Mouse (Mus musculus): ENCODE data around the gene Ralgapa1. TPM values are rescaled to one million over a fixed set of nuclear protein-coding genes. Genes with fewer than 3 reads are reported as not detected.
A peak's percentile ranks its signal among the peaks of the same experiment; 100 is the strongest.

The Ralgapa1 gene
- polyA plus RNA-seq, 1 experiment = 34.7 TPM

DNA sequence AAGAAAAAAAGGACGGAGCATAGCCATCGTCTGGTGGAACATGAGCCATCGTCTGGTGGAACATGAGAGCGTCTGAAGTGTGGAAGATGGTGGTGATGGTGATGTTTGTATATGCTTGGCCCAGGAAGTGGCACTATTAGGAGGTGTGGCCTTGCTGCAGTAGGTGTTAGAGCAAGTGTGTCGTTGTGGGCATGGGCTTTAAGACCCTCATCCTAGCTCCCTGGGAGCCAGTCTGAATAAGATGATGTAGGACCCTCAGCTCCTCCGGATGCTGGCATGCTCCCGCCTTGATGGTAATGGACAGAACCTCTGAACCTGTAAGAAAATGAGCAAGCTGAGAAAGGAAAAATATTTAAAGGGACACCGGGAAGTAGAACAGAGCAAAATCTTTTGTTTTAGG is 13.9 kb upstream of the Ralgapa1 start:
- Histone ChIP-seq H3K9ac (ENCODE audit: low read depth, poor library complexity, severe bottlenecking) (no peak overlapping the region), H3K4me3 (ENCODE audit: low read depth, low read length) (no peak overlapping the region), H3K9me3 (replicated peaks; ENCODE audit: control insufficient read depth, insufficient read depth, low read length, poor library complexity, severe bottlenecking) (no peaks in the 10 kb centered on the region), H3K27me3 (ENCODE audit: control insufficient read depth, insufficient read depth, low read length, poor library complexity, severe bottlenecking) (no peaks in the 10 kb centered on the region), H3K4me1 (ENCODE audit: control insufficient read depth, insufficient read depth, low read length) (no peaks in the 10 kb centered on the region), H3K27ac (ENCODE audit: insufficient read depth, low read length) (no peak overlapping the region), H3K36me3 (ENCODE audit: control insufficient read depth, insufficient read depth, low read length, poor library complexity, severe bottlenecking) (no peaks in the 10 kb centered on the region)
- TF ChIP-seq CTCF (IDR thresholded peaks at IDR 0.05; ENCODE audit: low read depth, low read length) (no peak), EP300 (IDR thresholded peaks at IDR 0.05; ENCODE audit: insufficient read depth, low read depth, low read length) (no peak), POLR2A (IDR thresholded peaks at IDR 0.05; ENCODE audit: insufficient read depth, low read length) (no peak)

- Histone ChIP-seq H3K27ac (ENCODE audit: insufficient read depth, low read length) (no peak overlapping the region), H3K9me3 (replicated peaks; ENCODE audit: control insufficient read depth, insufficient read depth, low read length, poor library complexity, severe bottlenecking) (no peaks in the 10 kb centered on the region), H3K36me3 (ENCODE audit: control insufficient read depth, insufficient read depth, low read length, poor library complexity, severe bottlenecking) (no peaks in the 10 kb centered on the region), H3K4me3 (ENCODE audit: low read depth, low read length) (no peak overlapping the region), H3K27me3 (ENCODE audit: control insufficient read depth, insufficient read depth, low read length, poor library complexity, severe bottlenecking) (no peaks in the 10 kb centered on the region), H3K9ac (ENCODE audit: low read depth, poor library complexity, severe bottlenecking) (no peak overlapping the region), H3K4me1 (ENCODE audit: control insufficient read depth, insufficient read depth, low read length) (no peaks in the 10 kb centered on the region)
- no peak for TF ChIP-seq CTCF (IDR thresholded peaks at IDR 0.05; ENCODE audit: low read depth, low read length)
- no peak for TF ChIP-seq POLR2A (IDR thresholded peaks at IDR 0.05; ENCODE audit: insufficient read depth, low read length)
- TF ChIP-seq EP300 (IDR thresholded peaks at IDR 0.05; ENCODE audit: insufficient read depth, low read depth, low read length) = no peak
Observed at GRCm38 (mm10) chr12:55833906-55834625, 13.1 kb upstream of the Ralgapa1 start.

DNA sequence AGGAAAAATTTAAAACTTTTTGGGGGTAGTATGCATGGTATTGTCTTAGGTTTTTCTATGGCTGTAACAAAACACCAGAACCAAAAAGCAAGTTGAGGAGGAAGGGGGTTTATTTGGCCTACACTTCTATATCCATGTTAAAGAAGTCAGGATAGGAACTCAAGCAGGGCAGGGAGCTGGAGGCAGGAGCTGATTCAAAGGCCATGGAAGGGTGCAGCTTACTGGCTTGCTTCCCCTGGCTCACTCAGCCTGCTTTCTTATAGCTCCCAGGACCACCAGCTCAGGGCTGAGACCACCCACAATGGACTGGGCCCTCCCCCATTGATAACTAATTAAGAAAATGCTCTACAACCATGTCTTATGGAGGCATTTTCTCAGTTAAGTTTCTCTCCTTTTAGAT is 12.0 kb upstream of the Ralgapa1 start:
- H3K4me3 ChIP-seq (ENCODE audit: low read depth, low read length) = no peak overlapping the region
- TF ChIP-seq CTCF (IDR thresholded peaks at IDR 0.05; ENCODE audit: low read depth, low read length) = no peak
- no peak for TF ChIP-seq EP300 (IDR thresholded peaks at IDR 0.05; ENCODE audit: insufficient read depth, low read depth, low read length)
- no peak for TF ChIP-seq POLR2A (IDR thresholded peaks at IDR 0.05; ENCODE audit: insufficient read depth, low read length)
- H3K36me3 ChIP-seq (ENCODE audit: control insufficient read depth, insufficient read depth, low read length, poor library complexity, severe bottlenecking) = no peaks in the 10 kb centered on the region
- no peak overlapping the region for H3K27ac ChIP-seq (ENCODE audit: insufficient read depth, low read length)
- no peaks in the 10 kb centered on the region for H3K27me3 ChIP-seq (ENCODE audit: control insufficient read depth, insufficient read depth, low read length, poor library complexity, severe bottlenecking)
- H3K9me3 ChIP-seq (replicated peaks; ENCODE audit: control insufficient read depth, insufficient read depth, low read length, poor library complexity, severe bottlenecking) = no peaks in the 10 kb centered on the region
- no peaks in the 10 kb centered on the region for H3K4me1 ChIP-seq (ENCODE audit: control insufficient read depth, insufficient read depth, low read length)
- H3K9ac ChIP-seq (ENCODE audit: low read depth, poor library complexity, severe bottlenecking) = no peak overlapping the region

- TF ChIP-seq CTCF (IDR thresholded peaks at IDR 0.05; ENCODE audit: low read depth, low read length) (peak; percentile 65), EP300 (IDR thresholded peaks at IDR 0.05; ENCODE audit: insufficient read depth, low read depth, low read length) (no peak)
- no peaks in the 10 kb centered on the region for H3K9me3 ChIP-seq (replicated peaks; ENCODE audit: control insufficient read depth, insufficient read depth, low read length, poor library complexity, severe bottlenecking)
Observed at GRCm38 (mm10) chr12:55831101-55831500, 10.1 kb upstream of the Ralgapa1 start.

GRCm38 (mm10) chr12:55825537-55825936 is 4.6 kb upstream of the Ralgapa1 start:
- H3K4me3 ChIP-seq (ENCODE audit: low read depth, low read length) = no peak overlapping the region
- no peaks in the 10 kb centered on the region for H3K36me3 ChIP-seq (ENCODE audit: control insufficient read depth, insufficient read depth, low read length, poor library complexity, severe bottlenecking)
- H3K27me3 ChIP-seq (ENCODE audit: control insufficient read depth, insufficient read depth, low read length, poor library complexity, severe bottlenecking) = no peaks in the 10 kb centered on the region
- H3K9me3 ChIP-seq (replicated peaks; ENCODE audit: control insufficient read depth, insufficient read depth, low read length, poor library complexity, severe bottlenecking) = no peaks in the 10 kb centered on the region
- no peaks in the 10 kb centered on the region for H3K4me1 ChIP-seq (ENCODE audit: control insufficient read depth, insufficient read depth, low read length)
- no peak overlapping the region for H3K9ac ChIP-seq (ENCODE audit: low read depth, poor library complexity, severe bottlenecking)
- H3K27ac ChIP-seq (ENCODE audit: insufficient read depth, low read length) = no peak overlapping the region
- TF ChIP-seq EP300 (IDR thresholded peaks at IDR 0.05; ENCODE audit: insufficient read depth, low read depth, low read length) (no peak), CTCF (IDR thresholded peaks at IDR 0.05; ENCODE audit: low read depth, low read length) (peak; percentile 52)

More at GRCm38 (mm10) chr12:55831101-55831500, 10.1 kb upstream of the Ralgapa1 start:
- Histone ChIP-seq H3K4me3 (ENCODE audit: low read depth, low read length) (no peak overlapping the region), H3K36me3 (ENCODE audit: control insufficient read depth, insufficient read depth, low read length, poor library complexity, severe bottlenecking) (no peaks in the 10 kb centered on the region), H3K27ac (ENCODE audit: insufficient read depth, low read length) (no peak overlapping the region), H3K4me1 (ENCODE audit: control insufficient read depth, insufficient read depth, low read length) (no peaks in the 10 kb centered on the region), H3K9ac (ENCODE audit: low read depth, poor library complexity, severe bottlenecking) (no peak overlapping the region), H3K27me3 (ENCODE audit: control insufficient read depth, insufficient read depth, low read length, poor library complexity, severe bottlenecking) (no peaks in the 10 kb centered on the region)

DNA sequence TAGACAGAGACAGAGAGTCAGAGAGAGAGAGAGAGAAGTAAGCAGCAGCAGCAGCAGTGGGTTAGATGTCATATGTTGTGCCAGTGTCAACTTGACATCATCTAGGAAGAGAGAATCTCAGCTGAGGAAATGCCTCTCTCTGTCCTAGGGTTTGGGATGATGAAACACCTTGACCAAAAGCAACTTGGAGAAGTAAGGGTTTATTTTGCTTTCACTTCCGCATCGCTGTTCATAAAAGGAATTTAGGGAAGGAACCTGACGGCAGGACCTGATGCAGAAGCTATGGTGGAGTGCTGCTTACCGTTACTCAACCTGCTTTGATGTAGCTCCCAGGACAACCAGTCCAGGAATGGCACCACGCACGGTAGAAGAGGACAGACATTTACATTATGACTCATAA is 3.1 kb upstream of the Ralgapa1 start:
- H3K9ac ChIP-seq (ENCODE audit: low read depth, poor library complexity, severe bottlenecking) = no peak overlapping the region
- no peak overlapping the region for H3K27ac ChIP-seq (ENCODE audit: insufficient read depth, low read length)
- H3K4me1 ChIP-seq (ENCODE audit: control insufficient read depth, insufficient read depth, low read length) = no peaks in the 10 kb centered on the region
- no peaks in the 10 kb centered on the region for H3K9me3 ChIP-seq (replicated peaks; ENCODE audit: control insufficient read depth, insufficient read depth, low read length, poor library complexity, severe bottlenecking)
- no peaks in the 10 kb centered on the region for H3K27me3 ChIP-seq (ENCODE audit: control insufficient read depth, insufficient read depth, low read length, poor library complexity, severe bottlenecking)
- no peak for TF ChIP-seq CTCF (IDR thresholded peaks at IDR 0.05; ENCODE audit: low read depth, low read length)
- TF ChIP-seq POLR2A (IDR thresholded peaks at IDR 0.05; ENCODE audit: insufficient read depth, low read length) = no peak
- no peak for TF ChIP-seq EP300 (IDR thresholded peaks at IDR 0.05; ENCODE audit: insufficient read depth, low read depth, low read length)
- no peak overlapping the region for H3K4me3 ChIP-seq (ENCODE audit: low read depth, low read length)
- no peaks in the 10 kb centered on the region for H3K36me3 ChIP-seq (ENCODE audit: control insufficient read depth, insufficient read depth, low read length, poor library complexity, severe bottlenecking)
